Mouse (Mus musculus): ENCODE data around the gene Tlk1. TPM values are rescaled to one million over a fixed set of nuclear protein-coding genes. Genes with fewer than 3 reads are reported as not detected.
"Not testable (repeated sequence)": the region's sequence is repeated elsewhere in the genome, so short reads cannot be mapped to it uniquely, and the experiment has no call there.

Tlk1 gene
- polyA plus RNA-seq, 1 experiment: 38.2 TPM

- TF ChIP-seq CTCF (IDR thresholded peaks at IDR 0.05; ENCODE audit: borderline replicate concordance, extremely low read depth, insufficient read depth, insufficient read length) (no peak), POLR2A (IDR thresholded peaks at IDR 0.05; ENCODE audit: borderline replicate concordance, extremely low read depth, insufficient read depth, insufficient read length, poor library complexity, severe bottlenecking) (no peak)
- DNase-seq (ENCODE audit: low read depth): no peak
Observed at GRCm38 (mm10) chr2:70813608-70814007, 11.9 kb downstream of the Tlk1 start.

- no peak for DNase-seq (ENCODE audit: low read depth)
- TF ChIP-seq POLR2A (IDR thresholded peaks at IDR 0.05; ENCODE audit: borderline replicate concordance, extremely low read depth, insufficient read depth, insufficient read length, poor library complexity, severe bottlenecking) (no peak), CTCF (IDR thresholded peaks at IDR 0.05; ENCODE audit: borderline replicate concordance, extremely low read depth, insufficient read depth, insufficient read length) (no peak)
Observed at GRCm38 (mm10) chr2:70811476-70811875, 14.1 kb downstream of the Tlk1 start.

- DNase-seq (ENCODE audit: low read depth): no peak
- TF ChIP-seq CTCF (IDR thresholded peaks at IDR 0.05; ENCODE audit: borderline replicate concordance, extremely low read depth, insufficient read depth, insufficient read length) (no peak), POLR2A (IDR thresholded peaks at IDR 0.05; ENCODE audit: borderline replicate concordance, extremely low read depth, insufficient read depth, insufficient read length, poor library complexity, severe bottlenecking) (no peak)
Observed at GRCm38 (mm10) chr2:70809921-70810320, 15.6 kb downstream of the Tlk1 start.

GRCm38 (mm10) chr2:70808681-70809080 lies 16.8 kb downstream of the Tlk1 start:
- no peak for TF ChIP-seq CTCF (IDR thresholded peaks at IDR 0.05; ENCODE audit: borderline replicate concordance, extremely low read depth, insufficient read depth, insufficient read length)
- no peak for TF ChIP-seq POLR2A (IDR thresholded peaks at IDR 0.05; ENCODE audit: borderline replicate concordance, extremely low read depth, insufficient read depth, insufficient read length, poor library complexity, severe bottlenecking)
- no peak for DNase-seq (ENCODE audit: low read depth)

GRCm38 (mm10) chr2:70807678-70808077 lies 17.9 kb downstream of the Tlk1 start:
- DNase-seq (ENCODE audit: low read depth): not testable (repeated sequence)

DNA sequence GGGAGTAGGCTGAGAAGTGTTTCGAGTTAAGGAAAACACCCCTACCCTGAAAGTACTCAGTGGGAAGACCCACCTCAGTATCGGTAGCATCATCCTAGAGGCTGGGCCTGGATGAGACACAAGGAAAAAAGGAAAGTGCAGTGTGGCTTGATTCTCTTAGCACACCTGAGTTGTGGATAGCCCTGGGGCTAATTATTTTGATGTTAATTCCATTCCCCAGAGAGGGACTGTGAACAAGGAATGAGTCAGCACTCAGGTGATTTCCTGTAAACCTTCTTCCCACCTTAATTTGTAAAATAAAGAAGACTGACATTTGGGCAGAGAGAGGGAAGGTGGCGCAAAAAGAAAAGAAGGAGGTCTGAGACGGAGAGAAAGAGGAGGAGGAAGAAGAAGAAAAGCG lies 19.5 kb downstream of the Tlk1 start:
- DNase-seq (ENCODE audit: low read depth): no peak
- TF ChIP-seq CTCF (IDR thresholded peaks at IDR 0.05; ENCODE audit: borderline replicate concordance, extremely low read depth, insufficient read depth, insufficient read length) (no peak), POLR2A (IDR thresholded peaks at IDR 0.05; ENCODE audit: borderline replicate concordance, extremely low read depth, insufficient read depth, insufficient read length, poor library complexity, severe bottlenecking) (no peak)

- not testable (repeated sequence) for DNase-seq (ENCODE audit: low read depth)
Observed at GRCm38 (mm10) chr2:70803696-70804095, 21.8 kb downstream of the Tlk1 start.

- TF ChIP-seq CTCF (IDR thresholded peaks at IDR 0.05; ENCODE audit: borderline replicate concordance, extremely low read depth, insufficient read depth, insufficient read length): no peak
- no peak for TF ChIP-seq POLR2A (IDR thresholded peaks at IDR 0.05; ENCODE audit: borderline replicate concordance, extremely low read depth, insufficient read depth, insufficient read length, poor library complexity, severe bottlenecking)
- DNase-seq (ENCODE audit: low read depth): no peak
Observed at GRCm38 (mm10) chr2:70802658-70803057, 22.9 kb downstream of the Tlk1 start.

GRCm38 (mm10) chr2:70801543-70801942 lies 24.0 kb downstream of the Tlk1 start:
- TF ChIP-seq POLR2A (IDR thresholded peaks at IDR 0.05; ENCODE audit: borderline replicate concordance, extremely low read depth, insufficient read depth, insufficient read length, poor library complexity, severe bottlenecking) (no peak), CTCF (IDR thresholded peaks at IDR 0.05; ENCODE audit: borderline replicate concordance, extremely low read depth, insufficient read depth, insufficient read length) (no peak)
- DNase-seq (ENCODE audit: low read depth): no peak

DNA sequence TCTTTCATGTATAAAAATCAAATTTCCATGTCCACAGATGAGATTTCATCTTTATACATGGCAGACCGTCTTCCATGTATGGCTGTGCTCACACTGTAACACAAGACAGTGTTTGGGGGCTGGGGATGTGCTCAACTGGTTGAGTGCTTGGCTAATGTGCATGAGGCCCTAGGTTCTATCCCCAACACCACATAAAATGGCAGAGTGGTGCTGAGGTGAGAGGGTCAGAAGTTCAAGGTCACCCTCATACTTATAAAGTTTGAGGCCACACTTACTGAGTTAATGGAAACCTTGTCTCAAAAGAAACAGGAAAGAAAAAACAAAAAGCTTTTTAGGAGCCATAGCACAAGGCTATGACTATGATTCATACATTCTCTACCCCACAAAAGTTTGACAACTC lies 25.1 kb downstream of the Tlk1 start:
- TF ChIP-seq POLR2A (IDR thresholded peaks at IDR 0.05; ENCODE audit: borderline replicate concordance, extremely low read depth, insufficient read depth, insufficient read length, poor library complexity, severe bottlenecking): no peak
- no peak for TF ChIP-seq CTCF (IDR thresholded peaks at IDR 0.05; ENCODE audit: borderline replicate concordance, extremely low read depth, insufficient read depth, insufficient read length)
- DNase-seq (ENCODE audit: low read depth): no peak

DNA sequence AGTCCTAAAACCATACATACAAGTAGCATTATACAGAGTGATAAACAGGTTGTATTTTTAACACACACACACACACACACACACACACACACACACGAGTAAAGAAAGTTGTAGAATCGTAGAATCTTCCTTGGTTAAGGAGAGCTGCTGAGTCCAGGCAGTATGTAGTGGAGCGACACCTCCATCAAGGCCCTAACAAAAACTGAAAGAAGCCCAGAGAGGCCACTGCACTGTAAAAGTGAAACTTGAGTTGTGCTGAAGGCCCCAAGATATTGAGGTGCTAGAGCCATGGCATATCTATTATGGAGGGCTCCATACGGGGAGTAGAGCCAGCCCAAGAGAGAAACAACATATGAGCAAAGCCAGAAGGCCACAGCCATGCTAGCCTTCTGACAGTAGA lies 32.3 kb downstream of the Tlk1 start:
- DNase-seq (ENCODE audit: low read depth): no peak
- TF ChIP-seq CTCF (IDR thresholded peaks at IDR 0.05; ENCODE audit: borderline replicate concordance, extremely low read depth, insufficient read depth, insufficient read length) (no peak), POLR2A (IDR thresholded peaks at IDR 0.05; ENCODE audit: borderline replicate concordance, extremely low read depth, insufficient read depth, insufficient read length, poor library complexity, severe bottlenecking) (no peak)

GRCm38 (mm10) chr2:70790246-70790645 lies 35.3 kb downstream of the Tlk1 start:
- no peak for DNase-seq (ENCODE audit: low read depth)
- TF ChIP-seq POLR2A (IDR thresholded peaks at IDR 0.05; ENCODE audit: borderline replicate concordance, extremely low read depth, insufficient read depth, insufficient read length, poor library complexity, severe bottlenecking) (no peak), CTCF (IDR thresholded peaks at IDR 0.05; ENCODE audit: borderline replicate concordance, extremely low read depth, insufficient read depth, insufficient read length) (no peak)

DNA sequence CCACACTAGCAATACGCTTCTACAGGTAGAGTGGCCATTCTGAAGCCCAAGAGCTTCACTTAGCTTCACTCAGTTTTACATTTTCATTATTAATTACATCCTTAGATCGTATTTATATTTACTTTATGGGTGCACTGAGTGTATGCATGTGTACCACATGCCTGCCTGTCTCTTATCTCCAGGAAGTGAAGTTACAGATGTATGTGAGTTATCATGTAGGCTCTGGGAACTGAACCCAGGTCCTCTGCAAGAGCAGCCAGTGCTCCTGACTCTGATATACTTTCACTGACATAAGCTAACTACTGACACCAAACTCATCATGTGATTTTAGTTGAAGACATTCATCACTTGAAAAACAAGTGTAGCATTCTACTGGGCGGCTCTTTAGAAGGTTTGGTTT lies 36.2 kb downstream of the Tlk1 start:
- TF ChIP-seq POLR2A (IDR thresholded peaks at IDR 0.05; ENCODE audit: borderline replicate concordance, extremely low read depth, insufficient read depth, insufficient read length, poor library complexity, severe bottlenecking) (no peak), CTCF (IDR thresholded peaks at IDR 0.05; ENCODE audit: borderline replicate concordance, extremely low read depth, insufficient read depth, insufficient read length) (no peak)
- no peak for DNase-seq (ENCODE audit: low read depth)

Measured in brain, embryonic 14.5 days (tissue).